Mouse (Mus musculus) C2C12 (cell line): Measurements from ENCODE around the gene Eipr1. TPM values are rescaled to one million over a fixed set of nuclear protein-coding genes. Genes with fewer than 3 reads are reported as not detected.

Experiments used
- H3K27me3 ChIP-seq: one replicate; pipeline ENCODE4 v1.6.1; 2011; ENCODE audit not compliant: control insufficient read depth, insufficient read depth, insufficient read length
- H3K36me3 ChIP-seq: one replicate; pipeline ENCODE4 v1.6.1; 2011; ENCODE audit not compliant: control insufficient read depth, insufficient read depth
- H3K4me3 ChIP-seq: one replicate; pipeline ENCODE4 v1.5.1; 2011; ENCODE audit warnings: mild to moderate bottlenecking, control low read depth; ENCODE audit not compliant: poor library complexity, insufficient read depth, severe bottlenecking
- H3K79me2 ChIP-seq: one replicate; pipeline ENCODE4 v1.6.1; 2011; ENCODE audit not compliant: control insufficient read depth, insufficient read depth
- H3K79me3 ChIP-seq: one replicate; pipeline ENCODE4 v1.6.1; 2011; ENCODE audit warnings: low read depth, control low read depth
- H3ac ChIP-seq: one replicate; pipeline ENCODE3; 2011; ENCODE audit warnings: low read depth; ENCODE audit not compliant: control insufficient read depth, insufficient read length
- CEBPB ChIP-seq: IDR thresholded peaks from one replicate; pipeline ENCODE4 v1.6.1; 2011; ENCODE audit warnings: low read depth, mild to moderate bottlenecking, control low read depth, moderate library complexity
- CTCF ChIP-seq: IDR thresholded peaks from one replicate; pipeline ENCODE4 v1.5.1; 2011; ENCODE audit not compliant: control insufficient read depth, insufficient read depth, insufficient read length
- FOSL1 ChIP-seq: IDR thresholded peaks from one replicate; pipeline ENCODE4 v1.8.0; 2011; ENCODE audit warnings: mild to moderate bottlenecking, low read length; ENCODE audit not compliant: poor library complexity, insufficient read depth, severe bottlenecking
- MAX ChIP-seq: IDR thresholded peaks from one replicate; pipeline ENCODE4 v1.6.1; 2011; ENCODE audit warnings: mild to moderate bottlenecking, control low read depth
- MYOD1 ChIP-seq: IDR thresholded peaks from one replicate; pipeline ENCODE4 v1.6.1; 2011; ENCODE audit warnings: low read depth; ENCODE audit not compliant: control insufficient read depth, insufficient read length
- MYOG ChIP-seq: IDR thresholded peaks from one replicate; pipeline ENCODE4 v1.6.1; 2011; ENCODE audit not compliant: control insufficient read depth, insufficient read length; ENCODE audit errors: extremely low read depth
- USF1 ChIP-seq: IDR thresholded peaks from one replicate; pipeline ENCODE4 v1.6.1; 2011; ENCODE audit warnings: low read depth, mild to moderate bottlenecking, control low read depth, moderate library complexity
- polyA plus RNA-seq: library from polyadenylated mRNA; unstranded; fragments of >200 nt; fragmentation: generic; extraction: Trizol; gene quantifications from one replicate; pipeline ENCODE4 v1.2.1, GENCODE M21; 2012; ENCODE audit warnings: missing spikeins

Gene Eipr1
- polyA plus RNA-seq, 1 experiment = 22.7 TPM

DNA sequence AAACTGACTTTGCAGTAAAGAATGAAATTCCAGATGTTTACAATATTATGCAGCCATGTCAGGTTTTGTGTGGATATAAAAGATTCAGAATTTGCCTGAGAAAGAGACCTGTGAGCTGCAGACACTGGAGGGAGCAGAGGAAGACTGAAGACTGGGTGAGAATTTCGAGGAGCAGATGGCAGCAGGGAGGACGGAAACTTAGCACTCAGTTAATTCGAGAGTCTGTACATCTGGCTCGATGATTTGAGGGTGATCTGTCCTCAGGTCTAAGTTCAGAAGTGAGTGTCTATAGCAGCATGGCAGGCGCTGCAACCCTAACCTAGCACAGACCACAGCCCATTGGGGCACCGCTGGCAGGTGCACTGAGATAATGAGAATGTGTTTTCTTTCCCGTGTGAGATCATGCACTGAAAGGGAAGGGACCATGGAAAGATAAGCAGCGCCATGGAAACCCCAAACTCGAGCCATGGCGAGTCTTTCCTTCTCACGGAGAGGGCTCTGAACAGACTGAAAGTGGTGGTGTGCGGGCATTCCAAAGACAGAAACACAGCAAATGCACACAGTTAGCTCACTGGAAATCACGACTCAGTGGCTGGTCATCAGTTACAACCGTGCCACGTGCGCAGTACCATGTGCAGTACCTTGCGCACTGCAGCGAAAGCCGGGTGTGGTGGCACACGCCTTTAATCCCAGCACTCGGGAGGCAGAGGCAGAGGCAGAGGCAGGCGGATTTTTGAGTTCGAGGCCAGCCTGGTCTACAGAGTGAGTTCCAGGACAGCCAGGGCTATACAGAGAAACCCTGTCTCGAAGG lies 36.6 kb upstream of the Eipr1 start:
- Histone ChIP-seq H3K27me3 (no peaks in the 10 kb centered on the region), H3ac (no peak overlapping the region), H3K4me3 (no peak overlapping the region), H3K79me2 (no peaks in the 10 kb centered on the region), H3K79me3 (no peaks in the 10 kb centered on the region), H3K36me3 (no peaks in the 10 kb centered on the region)
- TF ChIP-seq CEBPB = no peak
- no peak for TF ChIP-seq MYOG
- TF ChIP-seq MYOD1 = no peak
- no peak for TF ChIP-seq MAX
- TF ChIP-seq FOSL1 = no peak
- TF ChIP-seq CTCF = no peak
- no peak for TF ChIP-seq USF1

- H3K36me3 ChIP-seq = no peaks in the 10 kb centered on the region
- no peak overlapping the region for H3ac ChIP-seq
- H3K4me3 ChIP-seq = no peak overlapping the region
- no peaks in the 10 kb centered on the region for H3K79me2 ChIP-seq
- TF ChIP-seq MAX (no peak), CTCF (no peak), FOSL1 (no peak), USF1 (no peak), MYOG (no peak), CEBPB (no peak), MYOD1 (no peak)
- H3K79me3 ChIP-seq = no peaks in the 10 kb centered on the region
- no peaks in the 10 kb centered on the region for H3K27me3 ChIP-seq
These were observed 34.5 kb upstream of the Eipr1 start for GRCm38 (mm10) chr12:28717066-28717465.

DNA sequence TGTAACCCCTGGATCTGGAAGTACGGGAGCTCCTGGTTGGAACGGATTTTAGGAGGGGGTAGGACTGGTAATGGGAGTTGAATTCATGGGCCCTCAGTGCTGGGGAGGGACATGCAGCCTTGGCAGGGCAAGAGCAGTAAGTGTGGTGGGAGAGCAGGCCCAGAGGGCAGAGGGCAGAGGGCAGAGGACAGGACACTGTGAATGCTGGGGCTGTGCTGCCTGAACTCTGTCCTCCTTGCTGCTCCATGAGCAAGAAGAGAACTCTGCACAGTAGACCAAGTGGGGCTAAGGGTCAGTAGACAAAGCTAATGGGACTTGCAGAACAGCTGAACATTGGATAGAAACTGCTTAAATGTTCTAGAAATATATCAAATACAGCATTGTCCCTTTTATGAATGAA lies 33.5 kb upstream of the Eipr1 start:
- Histone ChIP-seq H3K79me3 (no peaks in the 10 kb centered on the region), H3ac (no peak overlapping the region), H3K36me3 (no peaks in the 10 kb centered on the region), H3K79me2 (no peaks in the 10 kb centered on the region), H3K4me3 (no peak overlapping the region), H3K27me3 (no peaks in the 10 kb centered on the region)
- TF ChIP-seq USF1 = no peak
- no peak for TF ChIP-seq CTCF
- no peak for TF ChIP-seq MAX
- no peak for TF ChIP-seq FOSL1
- no peak for TF ChIP-seq CEBPB
- no peak for TF ChIP-seq MYOG
- TF ChIP-seq MYOD1 = no peak

- Histone ChIP-seq H3K36me3 (no peaks in the 10 kb centered on the region), H3K79me3 (no peaks in the 10 kb centered on the region), H3ac (no peak overlapping the region), H3K27me3 (no peaks in the 10 kb centered on the region), H3K4me3 (no peak overlapping the region), H3K79me2 (no peaks in the 10 kb centered on the region)
- TF ChIP-seq FOSL1 (no peak), USF1 (no peak), MYOD1 (no peak), MYOG (no peak), CTCF (no peak), MAX (no peak), CEBPB (no peak)
These were observed 27.2 kb upstream of the Eipr1 start for GRCm38 (mm10) chr12:28724366-28724765.

DNA sequence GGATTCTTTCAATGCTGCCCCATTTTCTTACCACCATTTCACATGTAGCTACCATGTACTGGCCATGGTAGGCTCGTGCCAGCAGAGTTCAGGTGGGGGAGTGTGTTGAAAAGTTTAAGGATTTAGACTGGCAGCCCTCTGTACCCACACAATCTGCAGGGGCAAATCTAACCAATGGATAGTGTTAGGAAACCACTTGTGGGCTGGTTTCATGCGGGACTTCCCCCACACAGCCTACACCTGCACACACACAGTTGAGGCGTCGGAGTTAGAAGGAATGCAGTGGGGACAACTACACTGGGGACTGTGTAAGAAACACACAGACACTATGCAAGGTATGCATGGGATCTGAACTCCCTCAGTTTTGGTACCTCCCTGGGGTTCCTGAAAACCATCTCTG lies 25.4 kb upstream of the Eipr1 start:
- TF ChIP-seq FOSL1 (no peak), CEBPB (no peak), MYOG (no peak), CTCF (no peak), MYOD1 (no peak), USF1 (no peak), MAX (no peak)
- Histone ChIP-seq H3ac (no peak overlapping the region), H3K27me3 (no peaks in the 10 kb centered on the region), H3K79me2 (no peaks in the 10 kb centered on the region), H3K36me3 (no peaks in the 10 kb centered on the region), H3K79me3 (no peaks in the 10 kb centered on the region), H3K4me3 (no peak overlapping the region)

GRCm38 (mm10) chr12:28727061-28727460 lies 24.5 kb upstream of the Eipr1 start:
- H3K36me3 ChIP-seq = no peaks in the 10 kb centered on the region
- H3K27me3 ChIP-seq = no peaks in the 10 kb centered on the region
- TF ChIP-seq MYOD1 (no peak), CTCF (no peak), CEBPB (no peak), USF1 (no peak), FOSL1 (no peak), MAX (no peak), MYOG (no peak)
- no peak overlapping the region for H3K4me3 ChIP-seq
- H3K79me3 ChIP-seq = no peaks in the 10 kb centered on the region
- H3K79me2 ChIP-seq = no peaks in the 10 kb centered on the region
- H3ac ChIP-seq = no peak overlapping the region
